Comparison of ENCODE assay signal across 10 mouse cellular contexts in genomic region chr19:41104922-41105321, GRCm38 (mm10). TPM values are rescaled to one million over a fixed set of nuclear protein-coding genes. Genes with fewer than 3 reads are reported as not detected.
DNase-seq lines count a peak whose midpoint lies in the region; ATAC-seq and TF ChIP-seq lines count a peak whose summit lies in the region.
"Had no signal": no experiment of that assay in that cellular context is flagged by ENCODE, and none has a peak within 500 bp of the region (broad histone marks: within the 10 kb centered on the region; RNA-seq: fewer than 3 reads in every experiment).

No protein-coding gene starts in this region.

- peak; percentile 78 for TF ChIP-seq CTCF in kidney, postnatal 0 days (IDR thresholded peaks at IDR 0.05; ENCODE audit: low read depth)

- no peak for ATAC-seq in kidney, postnatal 0 days (replicated peaks; ENCODE audit: low FRiP score, low read depth)
- no peak for ATAC-seq in inflammation-experienced regulatory T-cells, adult 6 months

- no peaks in the 10 kb centered on the region for H3K4me1 ChIP-seq in kidney, postnatal 0 days (replicated peaks; ENCODE audit: insufficient read depth, low read length)

- no peak overlapping the region for H3K9ac ChIP-seq in kidney, postnatal 0 days (ENCODE audit: low read depth, low read length)
- H3K9ac ChIP-seq: limb, embryonic 12.5 days had no signal

- no peak overlapping the region for H3K4me3 ChIP-seq in kidney, postnatal 0 days (replicated peaks; ENCODE audit: low read depth, low read length)
- H3K4me3 ChIP-seq: limb, embryonic 12.5 days had no signal

- no peak overlapping the region for H3K4me2 ChIP-seq in kidney, postnatal 0 days (ENCODE audit: low read length)
- H3K4me2 ChIP-seq: limb, embryonic 12.5 days had no signal

- no peaks in the 10 kb centered on the region for H3K27me3 ChIP-seq in kidney, postnatal 0 days (ENCODE audit: insufficient read depth, low read length)

- DNase-seq in adrenal gland, postnatal 10 days: peak; percentile 32
- no peak for DNase-seq in adrenal gland, postnatal 4 days (ENCODE audit: low spot score in 2 of 2)
- DNase-seq in kidney, postnatal 0 days (ENCODE audit: low spot score): peak; percentile 76
- no peak for DNase-seq in kidney, adult 11 months
- peak; percentile 81 for DNase-seq in NIH3T3 (ENCODE audit: low read depth)
- peak; percentile 40 to 53 for DNase-seq in kidney, postnatal 4 days
- no peak for DNase-seq in urinary bladder, postnatal 10 days (ENCODE audit: low spot score)

- no peak overlapping the region for H3K27ac ChIP-seq in kidney, postnatal 0 days
- H3K27ac ChIP-seq: limb, embryonic 12.5 days had no signal

- H3K36me3 ChIP-seq in kidney, postnatal 0 days (ENCODE audit: insufficient read depth, low read length): no peaks in the 10 kb centered on the region
- H3K36me3 ChIP-seq: limb, embryonic 12.5 days had no signal

- 41% methylated on average over 8 of the region's 8 CpGs for WGBS in kidney, postnatal 0 days

- H3K9me3 ChIP-seq in kidney, postnatal 0 days (replicated peaks; ENCODE audit: low read length): no peaks in the 10 kb centered on the region
- H3K9me3 ChIP-seq: limb, embryonic 12.5 days had no signal

RNA-seq across cellular contexts. Expression of gene Opalin, which starts 28.0 kb away (rescaled TPM):
- not detected for total RNA-seq in adrenal gland, postnatal 10 days (2021)
- total RNA-seq in adrenal gland, postnatal 4 days (2021): not detected
- polyA plus RNA-seq in kidney, postnatal 0 days (2015; fragmentation: Nextera tagmentation; extraction: Ambion mirVana): not detected in 2 replicates
- polyA plus RNA-seq in inflammation-experienced regulatory T-cells, adult 6 months (2017; shearing (Covaris generic)): not detected
- polyA plus RNA-seq: limb, embryonic 12.5 days; stomach, embryonic 14.5 days had no signal

Comparison
In these comparisons a context has a peak if more than half of its experiments do, and no peak if none do; other contexts are left out.
1. DNase-seq: peak in adrenal gland, postnatal 10 days (single experiment), kidney, postnatal 0 days (single experiment), NIH3T3 (single experiment) and kidney, postnatal 4 days (2 of 2); none in adrenal gland, postnatal 4 days (0 of 2), kidney, adult 11 months (single experiment) and urinary bladder, postnatal 10 days (single experiment).